Mouse (Mus musculus): Measurements from ENCODE around the gene Med15.

Med15 gene

GRCm38 (mm10) chr16:17733646-17734045 is 955 bp upstream of the Med15 start:
- DNase-seq (ENCODE audit: extremely low read depth, insufficient read length, low spot score) = peak; percentile 51

- DNase-seq (ENCODE audit: extremely low read depth, insufficient read length, low spot score) = peak; percentile 55
Observed at GRCm38 (mm10) chr16:17732431-17732830, 260 bp downstream of the Med15 start.

GRCm38 (mm10) chr16:17732021-17732420 is 670 bp downstream of the Med15 start:
- peak; percentile 37 for DNase-seq (ENCODE audit: extremely low read depth, insufficient read length, low spot score)

- peak; percentile 37 for DNase-seq (ENCODE audit: extremely low read depth, insufficient read length, low spot score)
Observed at GRCm38 (mm10) chr16:17729974-17730373, 2.7 kb downstream of the Med15 start.

- peak; percentile 45 for DNase-seq (ENCODE audit: extremely low read depth, insufficient read length, low spot score)
Observed at GRCm38 (mm10) chr16:17727179-17727861, 5.4 kb downstream of the Med15 start.

GRCm38 (mm10) chr16:17724448-17724847 is 8.2 kb downstream of the Med15 start:
- DNase-seq (ENCODE audit: extremely low read depth, insufficient read length, low spot score) = no peak

GRCm38 (mm10) chr16:17723325-17723626 is 9.4 kb downstream of the Med15 start:
- no peak for DNase-seq (ENCODE audit: extremely low read depth, insufficient read length, low spot score)

- peak; percentile 93 for DNase-seq (ENCODE audit: extremely low read depth, insufficient read length, low spot score)
Observed at GRCm38 (mm10) chr16:17722461-17723324, 10.0 kb downstream of the Med15 start.

GRCm38 (mm10) chr16:17721822-17722460 is 10.8 kb downstream of the Med15 start:
- DNase-seq (ENCODE audit: extremely low read depth, insufficient read length, low spot score) = no peak

GRCm38 (mm10) chr16:17721114-17721808 is 11.4 kb downstream of the Med15 start:
- no peak for DNase-seq (ENCODE audit: extremely low read depth, insufficient read length, low spot score)

GRCm38 (mm10) chr16:17717791-17718190 is 14.9 kb downstream of the Med15 start:
- DNase-seq (ENCODE audit: extremely low read depth, insufficient read length, low spot score) = no peak

- no peak for DNase-seq (ENCODE audit: extremely low read depth, insufficient read length, low spot score)
Observed at GRCm38 (mm10) chr16:17707541-17707940, 25.1 kb downstream of the Med15 start.

- no peak for DNase-seq (ENCODE audit: extremely low read depth, insufficient read length, low spot score)
Observed at GRCm38 (mm10) chr16:17701043-17701405, 31.7 kb downstream of the Med15 start.

- DNase-seq (ENCODE audit: extremely low read depth, insufficient read length, low spot score) = no peak
Observed at GRCm38 (mm10) chr16:17700386-17701042, 32.2 kb downstream of the Med15 start.

- no peak for DNase-seq (ENCODE audit: extremely low read depth, insufficient read length, low spot score)
Observed at GRCm38 (mm10) chr16:17694860-17695259, 37.8 kb downstream of the Med15 start.

- DNase-seq (ENCODE audit: extremely low read depth, insufficient read length, low spot score) = no peak
Observed at GRCm38 (mm10) chr16:17669886-17670285, 62.8 kb downstream of the Med15 start.

GRCm38 (mm10) chr16:17665568-17665967 is 67.1 kb downstream of the Med15 start:
- DNase-seq (ENCODE audit: extremely low read depth, insufficient read length, low spot score) = no peak

GRCm38 (mm10) chr16:17656212-17656871 is 76.3 kb downstream of the Med15 start:
- DNase-seq (ENCODE audit: extremely low read depth, insufficient read length, low spot score) = no peak

GRCm38 (mm10) chr16:17654188-17654795 is 78.4 kb downstream of the Med15 start:
- DNase-seq (ENCODE audit: extremely low read depth, insufficient read length, low spot score) = no peak

- no peak for DNase-seq (ENCODE audit: extremely low read depth, insufficient read length, low spot score)
Observed at GRCm38 (mm10) chr16:17653601-17654000, 79.1 kb downstream of the Med15 start.
